Mouse (Mus musculus): ENCODE measurements around the gene Ttc26.

- TF ChIP-seq TAL1 (IDR thresholded peaks at IDR 0.05; ENCODE audit: low read length) = no peak
- no peak for TF ChIP-seq GATA1 (IDR thresholded peaks at IDR 0.05; ENCODE audit: low read length)
Measured at GRCm38 (mm10) chr6:38363370-38363769, 17.9 kb upstream of the Ttc26 start.

All from erythroblast, embryonic 14.5 days (primary cell).